Mouse (Mus musculus) embryonic fibroblast, embryonic 13.5 days (primary cell): Measurements from ENCODE around the gene Olfr551.

Experiments
- CTCF ChIP-seq: IDR thresholded peaks from 2 replicates; pipeline ENCODE4 v1.5.1; 2011; ENCODE audit warnings: mild to moderate bottlenecking, control low read depth, low read length, moderate library complexity, borderline replicate concordance; ENCODE audit not compliant: insufficient read depth
- POLR2A ChIP-seq: IDR thresholded peaks from 2 replicates; pipeline ENCODE4 v1.6.1; 2011; ENCODE audit warnings: low read depth, mild to moderate bottlenecking, control low read depth, low read length, moderate library complexity

DNA sequence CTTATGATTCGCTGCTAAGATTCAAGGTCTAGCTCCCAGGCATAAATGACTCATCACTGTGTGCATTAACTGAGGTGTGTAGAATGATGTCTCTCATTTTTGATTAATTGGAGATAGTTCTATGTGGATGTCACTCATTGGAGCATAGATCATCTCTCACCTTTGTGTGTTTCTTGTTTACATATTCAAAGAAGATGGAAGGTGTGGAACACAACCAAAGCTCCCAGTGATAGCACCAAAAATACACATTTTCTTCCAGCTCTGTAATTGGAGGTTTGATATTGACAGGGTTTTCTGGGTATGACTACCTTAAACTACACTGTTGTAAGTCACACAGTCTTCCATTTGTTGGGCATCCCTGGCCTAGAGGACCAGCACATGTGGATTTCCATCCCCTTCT is 57.2 kb downstream of the Olfr551 start, which contains the start of gene Olfr547:
- TF ChIP-seq POLR2A, result no peak
- TF ChIP-seq CTCF, result no peak
